Mouse (Mus musculus) hindbrain, postnatal 0 days (tissue): Measurements from ENCODE around the gene Gm49318. TPM values are rescaled to one million over a fixed set of nuclear protein-coding genes. Genes with fewer than 3 reads are reported as not detected.
A peak's percentile ranks its signal among the peaks of the same experiment; 100 is the strongest.

Source experiments
- ATAC-seq: fragments of 200-750 bp; cut with Nextera tagmentation; 2 replicates; pipeline ENCODE4 v1.8.0; 2017; ENCODE audit warnings: mild to moderate bottlenecking, moderate TSS enrichment, moderate library complexity
- DNase-seq: peaks from one replicate; pipeline ENCODE4 v3.0.0-alpha.2; 2015; ENCODE audit warnings: low spot score
- H3K27ac ChIP-seq: fragments of 300-500 bp; sonication (generic); 2 replicates; pipeline ENCODE4 v1.5.1; 2014; ENCODE audit warnings: mild to moderate bottlenecking
- H3K27me3 ChIP-seq: fragments of 300-500 bp; sonication (generic); 2 replicates; pipeline ENCODE4 v1.6.1; 2014; ENCODE audit warnings: low read length, mixed read lengths; ENCODE audit not compliant: insufficient read depth
- H3K36me3 ChIP-seq: fragments of 300-500 bp; sonication (generic); 2 replicates; pipeline ENCODE4 v1.6.1; 2014; ENCODE audit warnings: low read length, mixed read lengths; ENCODE audit not compliant: insufficient read depth
- H3K4me1 ChIP-seq: fragments of 300-500 bp; sonication (generic); 2 replicates; pipeline ENCODE4 v1.6.1; 2014; ENCODE audit warnings: antibody characterized with exemption, low read length, mixed read lengths; ENCODE audit not compliant: insufficient read depth
- H3K4me2 ChIP-seq: fragments of 300-500 bp; sonication (generic); 2 replicates; pipeline ENCODE4 v1.6.1; 2014; ENCODE audit warnings: low read depth, mild to moderate bottlenecking, low read length, moderate library complexity, mixed read lengths
- H3K4me3 ChIP-seq: fragments of 300-500 bp; sonication (generic); 2 replicates; pipeline ENCODE4 v1.5.1; 2014; ENCODE audit warnings: low read length
- H3K9ac ChIP-seq: fragments of 300-500 bp; sonication (generic); replicated peaks from 2 replicates; pipeline ENCODE4 v1.6.1; 2014; ENCODE audit warnings: mild to moderate bottlenecking, low read length, moderate library complexity, mixed read lengths
- H3K9me3 ChIP-seq: fragments of 300-500 bp; sonication (generic); 2 replicates; pipeline ENCODE4 v1.6.1; 2016; ENCODE audit warnings: low read length, mixed read lengths
- CTCF ChIP-seq: IDR thresholded peaks from 2 replicates; pipeline ENCODE4 v1.5.1; 2016; ENCODE audit warnings: antibody characterized with exemption, control low read depth, low read depth
- WGBS: fragments of 180-500 bp; shearing (Covaris S2); extraction: QIAGEN DNeasy Blood & Tissue Kit; methylation state at CpG from one replicate; pipeline ENCODE4 v1.1.7; 2014; 5-methylcytosine and 5-hydroxymethylcytosine counted together
- polyA plus RNA-seq: library from polyadenylated mRNA; unstranded; fragments of >200 nt; fragmentation: Nextera tagmentation; extraction: Ambion mirVana; gene quantifications from 2 replicates; pipeline ENCODE4 v1.2.1, GENCODE M21; 2015
- total RNA-seq: library from RNA; depleted of rRNA; stranded (reverse); fragments of >200 nt; gene quantifications from 2 replicates; pipeline ENCODE4 v1.2.3, GENCODE M21; 2014

Gm49318 gene
- total and polyA plus RNA-seq, 2 experiments from 2014 or later, result not detected

- Histone ChIP-seq H3K36me3 (no peaks in the 10 kb centered on the region), H3K4me2 (peak overlapping the region; percentile 72), H3K27ac (peak overlapping the region; percentile 96), H3K4me3 (peak overlapping the region; percentile 92), H3K9me3 (no peaks in the 10 kb centered on the region), H3K4me1 (peaks cover 23% of the 10 kb centered on the region; the same call in 1 of the 2 replicates), H3K27me3 (no peaks in the 10 kb centered on the region), H3K9ac (peak overlapping the region; percentile 86)
- ATAC-seq (peak; percentile 33), DNase-seq (peak; percentile 58)
- TF ChIP-seq CTCF, result no peak
- WGBS, result under 1% methylated on average over 53 of the region's 67 CpGs
Observed at GRCm38 (mm10) chr9:22051161-22051957, 19.7 kb downstream of the Gm49318 start.

GRCm38 (mm10) chr9:22050351-22050889 is 20.6 kb downstream of the Gm49318 start:
- H3K36me3 ChIP-seq, result no peaks in the 10 kb centered on the region
- H3K4me1 ChIP-seq, result peaks cover 23% of the 10 kb centered on the region; the same call in 1 of the 2 replicates
- WGBS, result under 1% methylated on average over 27 of the region's 43 CpGs

GRCm38 (mm10) chr9:22049721-22050270 is 21.3 kb downstream of the Gm49318 start:
- peaks cover 23% of the 10 kb centered on the region; the same call in 1 of the 2 replicates for H3K4me1 ChIP-seq
- 11% methylated on average over 4 of the region's 4 CpGs for WGBS
- no peaks in the 10 kb centered on the region for H3K27me3 ChIP-seq
- H3K9ac ChIP-seq, result peak overlapping the region; percentile 86
- ATAC-seq (peak; percentile 7; the same call in 1 of the 2 replicates), DNase-seq (peak; percentile 58)
- no peak for TF ChIP-seq CTCF
- no peaks in the 10 kb centered on the region for H3K36me3 ChIP-seq
- peak overlapping the region; percentile 92 for H3K4me3 ChIP-seq
- peak overlapping the region; percentile 72 for H3K4me2 ChIP-seq
- H3K9me3 ChIP-seq, result no peaks in the 10 kb centered on the region
- peak overlapping the region; percentile 96 for H3K27ac ChIP-seq

More at GRCm38 (mm10) chr9:22050351-22050889, 20.6 kb downstream of the Gm49318 start:
- TF ChIP-seq CTCF, result no peak
- Histone ChIP-seq H3K27me3 (no peaks in the 10 kb centered on the region), H3K9ac (peak overlapping the region; percentile 86), H3K27ac (peak overlapping the region; percentile 96), H3K9me3 (no peaks in the 10 kb centered on the region), H3K4me2 (peak overlapping the region; percentile 72), H3K4me3 (peak overlapping the region; percentile 92)
- DNase-seq (peak; percentile 73), ATAC-seq (peak; percentile 11; the same call in 1 of the 2 replicates)

- Histone ChIP-seq H3K9me3 (no peaks in the 10 kb centered on the region), H3K9ac (peak overlapping the region; percentile 86), H3K27ac (peak overlapping the region; percentile 96), H3K4me3 (peak overlapping the region; percentile 92), H3K36me3 (no peaks in the 10 kb centered on the region), H3K4me1 (peaks cover 18% of the 10 kb centered on the region; the same call in 1 of the 2 replicates), H3K27me3 (no peaks in the 10 kb centered on the region), H3K4me2 (peak overlapping the region; percentile 72)
- DNase-seq, result peak; percentile 53
- TF ChIP-seq CTCF, result no peak
- 37% methylated on average over 11 of the region's 11 CpGs for WGBS
- ATAC-seq, result 0 out of 2 replicates have a peak, but pooled peaks have one; percentile 3
Observed at GRCm38 (mm10) chr9:22049315-22049714, 21.7 kb downstream of the Gm49318 start.

GRCm38 (mm10) chr9:22047329-22047728 is 23.7 kb downstream of the Gm49318 start:
- H3K9ac ChIP-seq, result no peak overlapping the region
- H3K4me2 ChIP-seq, result peak overlapping the region; percentile 72
- H3K27ac ChIP-seq, result no peak overlapping the region
- WGBS, result 50% methylated on average over 9 of the region's 9 CpGs
- no peaks in the 10 kb centered on the region for H3K9me3 ChIP-seq
- no peak for ATAC-seq
- H3K27me3 ChIP-seq, result no peaks in the 10 kb centered on the region
- no peak for TF ChIP-seq CTCF
- no peaks in the 10 kb centered on the region for H3K36me3 ChIP-seq
- 0 out of 2 replicates have a peak, but pooled peaks cover 18% of the 10 kb centered on the region for H3K4me1 ChIP-seq
- 0 out of 2 replicates have a peak overlapping the region, but pooled peaks have one; percentile 3 for H3K4me3 ChIP-seq
- DNase-seq, result no peak

- TF ChIP-seq CTCF, result no peak
- H3K9ac ChIP-seq, result no peak overlapping the region
- no peak for DNase-seq
- no peak for ATAC-seq
- H3K4me2 ChIP-seq, result no peak overlapping the region
- no peaks in the 10 kb centered on the region for H3K4me1 ChIP-seq
- no peaks in the 10 kb centered on the region for H3K27me3 ChIP-seq
- H3K27ac ChIP-seq, result no peak overlapping the region
- no peak overlapping the region for H3K4me3 ChIP-seq
- no peaks in the 10 kb centered on the region for H3K36me3 ChIP-seq
- 64% methylated on average over 2 of the region's 2 CpGs for WGBS
- H3K9me3 ChIP-seq, result no peaks in the 10 kb centered on the region
Observed at GRCm38 (mm10) chr9:22041832-22042231, 29.2 kb downstream of the Gm49318 start.
